Mouse (Mus musculus) liver, adult 2 months (tissue): ENCODE measurements around the gene Tcp1. TPM values are rescaled to one million over a fixed set of nuclear protein-coding genes. Genes with fewer than 3 reads are reported as not detected.
A peak's percentile ranks its signal among the peaks of the same experiment; 100 is the strongest.

Experiments used
- DNase-seq: peaks from one replicate; pipeline ENCODE4 v3.0.0-alpha.2; 2011; ENCODE audit warnings: low read depth, low spot score; ENCODE audit errors: extremely low read depth
- H3K27ac ChIP-seq: fragments of 200-500 bp; replicated peaks from 2 replicates; pipeline ENCODE4 v1.5.1; 2012; ENCODE audit warnings: low read depth, mild to moderate bottlenecking, control low read depth, inconsistent platforms, low read length; ENCODE audit not compliant: insufficient read depth
- H3K27me3 ChIP-seq: fragments of 200-500 bp; 2 replicates; pipeline ENCODE4 v1.6.1; 2012; ENCODE audit warnings: mild to moderate bottlenecking, moderate library complexity, low read length, inconsistent platforms; ENCODE audit not compliant: control insufficient read depth, insufficient read depth
- H3K36me3 ChIP-seq: fragments of 200-500 bp; 2 replicates; pipeline ENCODE4 v1.6.1; 2012; ENCODE audit warnings: low read length, inconsistent platforms; ENCODE audit not compliant: control insufficient read depth, insufficient read depth
- H3K4me1 ChIP-seq: fragments of 200-500 bp; 2 replicates; pipeline ENCODE4 v1.6.1; 2011; ENCODE audit warnings: low read length; ENCODE audit not compliant: control insufficient read depth, insufficient read depth
- H3K4me3 ChIP-seq: fragments of 200-500 bp; 2 replicates; pipeline ENCODE4 v1.5.1; 2011; ENCODE audit warnings: low read depth, mild to moderate bottlenecking, control low read depth, low read length, moderate library complexity; ENCODE audit not compliant: insufficient read depth
- H3K79me2 ChIP-seq: fragments of 200-500 bp; 2 replicates; pipeline ENCODE4 v1.6.1; 2012; ENCODE audit warnings: inconsistent platforms, mild to moderate bottlenecking, low read length, moderate library complexity; ENCODE audit not compliant: control insufficient read depth, insufficient read depth
- H3K9ac ChIP-seq: fragments of 200-500 bp; 2 replicates; pipeline ENCODE4 v1.6.1; 2012; ENCODE audit warnings: low read depth, mild to moderate bottlenecking, control low read depth, inconsistent platforms, low read length
- CTCF ChIP-seq: fragments of 200-500 bp; IDR thresholded peaks from 2 replicates; pipeline ENCODE4 v1.5.1; 2011; ENCODE audit warnings: low read depth, low read length, control low read depth
- POLR2A ChIP-seq: fragments of 200-500 bp; IDR thresholded peaks from 2 replicates; pipeline ENCODE4 v1.6.1; 2011; ENCODE audit warnings: low read length, control low read depth; ENCODE audit not compliant: insufficient read depth; ENCODE audit errors: extremely low read depth
- WGBS: fragments of 180-500 bp; shearing (Covaris S2); methylation state at CpG from one replicate; pipeline ENCODE4 v1.1.7; 2018; 5-methylcytosine and 5-hydroxymethylcytosine counted together
- polyA plus RNA-seq: library from polyadenylated mRNA; depleted of rRNA; stranded (reverse); fragments of >200 nt; gene quantifications from 2 replicates; pipeline ENCODE4 v1.2.3, GENCODE M21; 2012
- total RNA-seq: library from RNA; depleted of rRNA; stranded (reverse); fragments of >200 nt; gene quantifications from 2 replicates; pipeline ENCODE4 v1.2.3, GENCODE M21; 2014

The Tcp1 gene
- total and polyA plus RNA-seq, 2 experiments = 39.9 to 136 TPM

DNA sequence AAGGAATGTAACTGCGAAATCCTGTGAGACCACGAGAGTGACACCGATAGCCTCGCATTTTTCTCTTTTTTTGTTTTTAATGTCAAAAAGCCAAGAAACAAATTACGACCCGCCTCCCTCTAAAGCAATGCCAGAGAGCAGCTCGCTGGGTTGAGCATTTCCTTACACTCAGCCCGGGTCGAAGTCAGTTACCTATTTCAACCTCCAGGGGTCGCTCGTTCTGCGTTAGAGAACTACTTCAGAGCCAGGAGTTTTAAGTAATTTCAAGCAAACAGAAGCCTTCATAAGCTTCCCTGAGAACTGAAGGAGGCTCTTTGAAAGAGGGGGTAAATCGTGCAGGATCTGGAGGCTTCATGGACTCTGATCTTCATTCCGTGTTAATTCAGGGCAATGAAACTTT lies 35.3 kb upstream of the Tcp1 start:
- Histone ChIP-seq H3K27ac (no peak overlapping the region), H3K4me1 (no peaks in the 10 kb centered on the region), H3K36me3 (no peaks in the 10 kb centered on the region), H3K9ac (no peak overlapping the region), H3K27me3 (0 out of 2 replicates have a peak, but pooled peaks cover 3% of the 10 kb centered on the region), H3K4me3 (no peak overlapping the region), H3K79me2 (no peaks in the 10 kb centered on the region)
- 3% methylated on average over 14 of the region's 14 CpGs for WGBS
- TF ChIP-seq CTCF = peak; percentile 73
- no peak for TF ChIP-seq POLR2A
- DNase-seq = peak; percentile 63

DNA sequence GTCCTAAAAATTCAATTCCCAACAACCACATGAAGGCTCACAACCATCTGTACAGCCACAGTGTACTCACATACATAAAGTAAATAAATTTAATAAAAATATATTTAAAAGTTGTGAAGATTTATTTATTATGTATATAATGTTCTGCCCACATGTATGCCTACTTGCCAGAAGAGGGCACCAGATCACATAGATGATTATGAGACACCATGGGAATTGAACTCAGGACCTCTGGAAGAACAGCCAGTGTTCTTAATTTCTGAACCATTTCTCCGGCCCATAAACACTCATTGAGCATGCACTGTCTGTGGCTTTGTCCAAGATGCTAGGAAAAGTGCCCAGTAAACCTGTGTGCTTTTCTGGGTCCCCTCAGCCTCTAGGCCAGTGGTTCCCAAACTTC lies 34.3 kb upstream of the Tcp1 start:
- H3K4me1 ChIP-seq = no peaks in the 10 kb centered on the region
- no peak for TF ChIP-seq POLR2A
- no peak for TF ChIP-seq CTCF
- no peak overlapping the region for H3K4me3 ChIP-seq
- no peaks in the 10 kb centered on the region for H3K79me2 ChIP-seq
- H3K27ac ChIP-seq = no peak overlapping the region
- DNase-seq = no peak
- H3K27me3 ChIP-seq = 0 out of 2 replicates have a peak, but pooled peaks cover 3% of the 10 kb centered on the region
- no peak overlapping the region for H3K9ac ChIP-seq
- 90% methylated on average over 1 of the region's 1 CpGs for WGBS
- no peaks in the 10 kb centered on the region for H3K36me3 ChIP-seq

GRCm38 (mm10) chr17:12886620-12887019 lies 28.9 kb upstream of the Tcp1 start:
- WGBS = 63% methylated on average over 6 of the region's 6 CpGs
- Histone ChIP-seq H3K9ac (no peak overlapping the region), H3K4me1 (no peaks in the 10 kb centered on the region), H3K36me3 (no peaks in the 10 kb centered on the region; the same call in 1 of the 2 replicates), H3K27ac (no peak overlapping the region), H3K4me3 (no peak overlapping the region), H3K79me2 (no peaks in the 10 kb centered on the region), H3K27me3 (no peaks in the 10 kb centered on the region)
- TF ChIP-seq CTCF (no peak), POLR2A (no peak)
- no peak for DNase-seq

DNA sequence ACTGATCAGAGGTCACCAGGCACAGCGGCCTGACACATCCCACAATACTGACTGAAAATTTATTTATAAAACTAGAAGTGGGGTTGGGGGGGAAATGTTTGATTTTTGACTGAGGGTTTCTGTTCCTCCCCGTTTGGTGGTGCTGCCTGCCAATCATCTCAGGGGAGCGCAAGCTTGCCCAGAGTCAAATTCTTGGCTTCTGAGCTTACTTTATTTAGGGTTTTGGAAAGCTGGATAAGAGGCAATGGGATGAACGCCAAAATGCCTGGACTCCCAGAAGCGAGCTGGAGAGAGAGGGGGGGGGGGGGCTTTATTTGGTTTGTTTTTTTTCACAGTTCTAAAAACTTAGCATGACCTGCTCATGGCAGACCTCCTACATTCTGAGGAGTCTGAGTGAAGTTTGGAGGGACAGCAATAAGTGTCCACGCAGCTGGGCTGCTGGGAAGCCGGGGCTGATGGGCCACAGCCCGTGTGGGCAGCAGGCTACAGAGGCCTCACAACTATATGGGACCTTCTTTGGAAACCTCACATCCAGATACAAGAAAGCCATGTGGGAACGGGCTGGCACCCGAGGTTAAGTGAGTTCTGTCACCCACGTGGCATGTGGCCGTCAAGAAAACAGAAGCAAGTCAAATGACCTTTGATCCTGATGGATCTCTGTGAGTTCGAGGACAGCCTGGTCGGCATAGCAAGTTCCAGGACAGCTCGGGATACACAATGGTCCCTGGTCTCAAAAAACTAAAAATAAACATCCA lies 28.3 kb upstream of the Tcp1 start:
- 70% methylated on average over 15 of the region's 15 CpGs for WGBS
- Histone ChIP-seq H3K4me1 (no peaks in the 10 kb centered on the region), H3K27ac (no peak overlapping the region), H3K9ac (no peak overlapping the region), H3K27me3 (no peaks in the 10 kb centered on the region), H3K4me3 (no peak overlapping the region), H3K79me2 (no peaks in the 10 kb centered on the region), H3K36me3 (no peaks in the 10 kb centered on the region; the same call in 1 of the 2 replicates)
- DNase-seq = no peak
- TF ChIP-seq POLR2A (no peak), CTCF (no peak)

DNA sequence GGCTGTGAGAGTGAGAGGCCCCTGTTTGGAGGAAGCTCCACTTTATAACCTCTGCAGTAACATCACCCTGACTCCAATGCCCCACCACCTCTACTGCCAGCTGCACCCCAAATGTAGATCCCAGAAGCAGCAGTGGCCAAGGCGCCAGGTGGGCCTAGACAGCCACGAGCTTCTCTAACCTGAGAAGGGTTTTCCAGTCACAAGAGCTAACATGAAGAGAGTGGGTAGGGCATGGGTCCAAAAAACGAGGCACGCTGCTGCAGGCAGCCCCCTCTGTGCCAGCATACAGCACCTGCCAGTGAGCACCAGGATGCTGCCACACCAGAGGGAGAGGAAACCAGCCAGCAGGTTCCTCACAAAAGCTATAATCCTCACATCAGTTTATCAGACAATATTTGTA lies 24.4 kb upstream of the Tcp1 start:
- no peak overlapping the region for H3K27ac ChIP-seq
- no peaks in the 10 kb centered on the region for H3K4me1 ChIP-seq
- H3K4me3 ChIP-seq = no peak overlapping the region
- TF ChIP-seq POLR2A = no peak
- TF ChIP-seq CTCF = no peak
- no peaks in the 10 kb centered on the region for H3K79me2 ChIP-seq
- 86% methylated on average over 4 of the region's 4 CpGs for WGBS
- DNase-seq = no peak
- no peaks in the 10 kb centered on the region for H3K27me3 ChIP-seq
- H3K9ac ChIP-seq = no peak overlapping the region
- peaks cover 5% of the 10 kb centered on the region; the same call in 1 of the 2 replicates for H3K36me3 ChIP-seq

- no peak overlapping the region for H3K27ac ChIP-seq
- no peak for TF ChIP-seq POLR2A
- no peak for TF ChIP-seq CTCF
- H3K79me2 ChIP-seq = no peaks in the 10 kb centered on the region
- 81% methylated on average over 9 of the region's 9 CpGs for WGBS
- H3K36me3 ChIP-seq = peaks cover 6% of the 10 kb centered on the region; the same call in 1 of the 2 replicates
- no peak overlapping the region for H3K9ac ChIP-seq
- no peaks in the 10 kb centered on the region for H3K4me1 ChIP-seq
- H3K27me3 ChIP-seq = no peaks in the 10 kb centered on the region
- no peak for DNase-seq
- H3K4me3 ChIP-seq = no peak overlapping the region
Measured at GRCm38 (mm10) chr17:12892033-12892432, 23.5 kb upstream of the Tcp1 start.
